Mouse (Mus musculus) liver, embryonic 15.5 days (tissue): ENCODE results near the gene Ppp6r2. TPM values are rescaled to one million over a fixed set of nuclear protein-coding genes. Genes with fewer than 3 reads are reported as not detected.

Experiments used
- ATAC-seq: fragments of 200-750 bp; cut with Nextera tagmentation; 2 replicates; pipeline ENCODE4 v1.8.0; 2017; ENCODE audit warnings: moderate number of reproducible peaks, mild to moderate bottlenecking, moderate library complexity; ENCODE audit not compliant: insufficient read depth
- H3K27ac ChIP-seq: fragments of 300-500 bp; sonication (generic); replicated peaks from 2 replicates; pipeline ENCODE4 v1.5.1; 2015; ENCODE audit warnings: mild to moderate bottlenecking, inconsistent platforms
- H3K27me3 ChIP-seq: fragments of 300-500 bp; sonication (generic); 2 replicates; pipeline ENCODE4 v1.6.1; 2015; ENCODE audit warnings: mild to moderate bottlenecking, inconsistent platforms
- H3K36me3 ChIP-seq: fragments of 300-500 bp; sonication (generic); replicated peaks from 2 replicates; pipeline ENCODE4 v1.6.1; 2015; ENCODE audit warnings: moderate library complexity, mild to moderate bottlenecking, inconsistent platforms
- H3K4me1 ChIP-seq: fragments of 300-500 bp; sonication (generic); replicated peaks from 2 replicates; pipeline ENCODE4 v1.6.1; 2015; ENCODE audit warnings: inconsistent platforms
- H3K4me2 ChIP-seq: fragments of 300-500 bp; sonication (generic); 2 replicates; pipeline ENCODE4 v1.6.1; 2015; ENCODE audit warnings: moderate library complexity, mild to moderate bottlenecking, inconsistent platforms
- H3K4me3 ChIP-seq: fragments of 300-500 bp; sonication (generic); replicated peaks from 2 replicates; pipeline ENCODE4 v1.5.1; 2015; ENCODE audit warnings: mild to moderate bottlenecking, inconsistent platforms
- H3K9ac ChIP-seq: fragments of 300-500 bp; sonication (generic); 2 replicates; pipeline ENCODE4 v1.6.1; 2015; ENCODE audit warnings: moderate library complexity, mild to moderate bottlenecking, inconsistent platforms
- H3K9me3 ChIP-seq: fragments of 300-500 bp; sonication (generic); replicated peaks from 2 replicates; pipeline ENCODE4 v1.6.1; 2016; ENCODE audit warnings: inconsistent platforms
- WGBS: fragments of 180-500 bp; shearing (Covaris S2); methylation state at CpG from one replicate; pipeline ENCODE4 v1.1.7; 2015; ENCODE audit warnings: mixed read lengths; ENCODE audit not compliant: insufficient replicate concordance; 5-methylcytosine and 5-hydroxymethylcytosine counted together
- polyA plus RNA-seq: library from polyadenylated mRNA; unstranded; fragments of >200 nt; fragmentation: Nextera tagmentation; extraction: Ambion mirVana; gene quantifications from 2 replicates; pipeline ENCODE4 v1.2.1, GENCODE M21; 2015

The Ppp6r2 gene
- polyA plus RNA-seq, 1 experiment from 2014 or later, result 16.3 TPM

GRCm38 (mm10) chr15:89182842-89183241, 28.5 kb upstream of the Ppp6r2 start:
- peaks cover 27% of the 10 kb centered on the region for H3K4me1 ChIP-seq
- no peak for ATAC-seq
- H3K9me3 ChIP-seq, result no peaks in the 10 kb centered on the region
- H3K27me3 ChIP-seq, result peaks cover 57% of the 10 kb centered on the region
- H3K27ac ChIP-seq, result no peak overlapping the region
- 66% methylated on average over 5 of the region's 5 CpGs for WGBS
- no peaks in the 10 kb centered on the region for H3K36me3 ChIP-seq
- H3K4me3 ChIP-seq, result no peak overlapping the region
- H3K4me2 ChIP-seq, result no peak overlapping the region
- no peak overlapping the region for H3K9ac ChIP-seq

GRCm38 (mm10) chr15:89184141-89184936, 27.0 kb upstream of the Ppp6r2 start:
- Histone ChIP-seq H3K9me3 (no peaks in the 10 kb centered on the region), H3K27me3 (peaks cover 42% of the 10 kb centered on the region), H3K9ac (no peak overlapping the region), H3K4me2 (no peak overlapping the region), H3K4me1 (peaks cover 13% of the 10 kb centered on the region), H3K36me3 (no peaks in the 10 kb centered on the region), H3K4me3 (no peak overlapping the region), H3K27ac (no peak overlapping the region)
- WGBS, result 67% methylated on average over 5 of the region's 5 CpGs
- ATAC-seq, result no peak

GRCm38 (mm10) chr15:89184937-89185227, 26.5 kb upstream of the Ppp6r2 start:
- H3K9ac ChIP-seq, result no peak overlapping the region
- H3K27ac ChIP-seq, result no peak overlapping the region
- H3K4me3 ChIP-seq, result no peak overlapping the region
- no peaks in the 10 kb centered on the region for H3K36me3 ChIP-seq
- no peaks in the 10 kb centered on the region for H3K9me3 ChIP-seq
- H3K4me2 ChIP-seq, result no peak overlapping the region
- WGBS, result 77% methylated on average over 5 of the region's 5 CpGs
- ATAC-seq, result no peak
- peaks cover 9% of the 10 kb centered on the region for H3K4me1 ChIP-seq
- peaks cover 36% of the 10 kb centered on the region for H3K27me3 ChIP-seq

GRCm38 (mm10) chr15:89195261-89195681, 16.1 kb upstream of the Ppp6r2 start:
- Histone ChIP-seq H3K27me3 (no peaks in the 10 kb centered on the region), H3K9me3 (no peaks in the 10 kb centered on the region), H3K4me3 (peak overlapping the region; percentile 100), H3K27ac (peak overlapping the region; percentile 98), H3K4me2 (peak overlapping the region; percentile 89), H3K9ac (peak overlapping the region; percentile 98), H3K36me3 (no peaks in the 10 kb centered on the region), H3K4me1 (peaks cover 21% of the 10 kb centered on the region)
- 18% methylated on average over 6 of the region's 6 CpGs for WGBS
- ATAC-seq, result no peak

- Histone ChIP-seq H3K4me1 (peaks cover 21% of the 10 kb centered on the region), H3K27me3 (no peaks in the 10 kb centered on the region), H3K4me3 (peak overlapping the region; percentile 100), H3K36me3 (no peaks in the 10 kb centered on the region), H3K4me2 (peak overlapping the region; percentile 89), H3K9ac (peak overlapping the region; percentile 98), H3K27ac (peak overlapping the region; percentile 98), H3K9me3 (no peaks in the 10 kb centered on the region)
- peak; percentile 95 for ATAC-seq
- WGBS, result under 1% methylated on average over 25 of the region's 25 CpGs
Measured at GRCm38 (mm10) chr15:89195690-89196312, 15.6 kb upstream of the Ppp6r2 start.

GRCm38 (mm10) chr15:89196313-89196706, 15.0 kb upstream of the Ppp6r2 start, which contains the start of gene Dennd6b:
TSS of gene Dennd6b (minus strand) at chr15:89196496.
- 0% methylated on average over 38 of the region's 38 CpGs for WGBS
- no peaks in the 10 kb centered on the region for H3K9me3 ChIP-seq
- H3K4me3 ChIP-seq, result peak within 1 kb of the TSS; percentile 100
- H3K9ac ChIP-seq, result peak within 1 kb of the TSS; percentile 98
- peaks cover 21% of the 10 kb centered on the region for H3K4me1 ChIP-seq
- H3K27ac ChIP-seq, result peak within 1 kb of the TSS; percentile 98
- peak; percentile 99 for ATAC-seq
- H3K36me3 ChIP-seq, result no peaks in the 10 kb centered on the region
- peak within 1 kb of the TSS; percentile 89 for H3K4me2 ChIP-seq
- no peaks in the 10 kb centered on the region for H3K27me3 ChIP-seq

GRCm38 (mm10) chr15:89197056-89197455, 14.3 kb upstream of the Ppp6r2 start:
- H3K27ac ChIP-seq, result peak overlapping the region; percentile 98

GRCm38 (mm10) chr15:89207457-89207856, 3.9 kb upstream of the Ppp6r2 start:
- Histone ChIP-seq H3K9ac (no peak overlapping the region), H3K4me2 (no peak overlapping the region), H3K9me3 (peaks cover 11% of the 10 kb centered on the region), H3K27me3 (no peaks in the 10 kb centered on the region), H3K4me3 (no peak overlapping the region), H3K36me3 (no peaks in the 10 kb centered on the region), H3K4me1 (peaks cover 21% of the 10 kb centered on the region), H3K27ac (no peak overlapping the region)
- WGBS, result 75% methylated on average over 4 of the region's 4 CpGs
- ATAC-seq, result no peak

More at GRCm38 (mm10) chr15:89197056-89197455, 14.3 kb upstream of the Ppp6r2 start:
- Histone ChIP-seq H3K36me3 (no peaks in the 10 kb centered on the region), H3K4me3 (peak overlapping the region; percentile 100), H3K4me1 (peaks cover 21% of the 10 kb centered on the region), H3K27me3 (no peaks in the 10 kb centered on the region), H3K9me3 (no peaks in the 10 kb centered on the region), H3K4me2 (peak overlapping the region; percentile 89), H3K9ac (peak overlapping the region; percentile 98; the same call in 1 of the 2 replicates)
- no peak for ATAC-seq
- WGBS, result 73% methylated on average over 15 of the region's 15 CpGs

- H3K9ac ChIP-seq, result peak overlapping the region; percentile 100
- H3K4me3 ChIP-seq, result peak overlapping the region; percentile 100
- WGBS, result 15% methylated on average over 22 of the region's 22 CpGs
- H3K9me3 ChIP-seq, result no peaks in the 10 kb centered on the region
- ATAC-seq, result no peak
- H3K27ac ChIP-seq, result peak overlapping the region; percentile 97
- no peaks in the 10 kb centered on the region for H3K27me3 ChIP-seq
- peaks cover 48% of the 10 kb centered on the region for H3K4me1 ChIP-seq
- no peaks in the 10 kb centered on the region for H3K36me3 ChIP-seq
- H3K4me2 ChIP-seq, result peak overlapping the region; percentile 77
Measured at GRCm38 (mm10) chr15:89209886-89210761, 1.2 kb upstream of the Ppp6r2 start.

GRCm38 (mm10) chr15:89211716-89212461, 536 bp downstream of the Ppp6r2 start:
- Histone ChIP-seq H3K27me3 (no peaks in the 10 kb centered on the region), H3K36me3 (peaks cover 5% of the 10 kb centered on the region), H3K9ac (peak overlapping the region; percentile 100), H3K4me2 (peak overlapping the region; percentile 77), H3K4me3 (peak overlapping the region; percentile 100), H3K9me3 (no peaks in the 10 kb centered on the region), H3K27ac (peak overlapping the region; percentile 97), H3K4me1 (peaks cover 64% of the 10 kb centered on the region)
- ATAC-seq, result peak; percentile 60
- 3% methylated on average over 35 of the region's 35 CpGs for WGBS
